Mouse (Mus musculus) neural tube, embryonic 13.5 days (tissue): ENCODE results near the gene Wdtc1. TPM values are rescaled to one million over a fixed set of nuclear protein-coding genes. Genes with fewer than 3 reads are reported as not detected.

ENCODE experiments used
- ATAC-seq: fragments of 200-750 bp; cut with Nextera tagmentation; 2 replicates; pipeline ENCODE4 v1.8.0; 2017; ENCODE audit warnings: low read depth, mild to moderate bottlenecking, moderate TSS enrichment, moderate library complexity
- H3K27ac ChIP-seq: fragments of 300-500 bp; sonication (generic); replicated peaks from 2 replicates; pipeline ENCODE4 v1.5.1; 2015; ENCODE audit warnings: moderate library complexity, mild to moderate bottlenecking, inconsistent platforms
- H3K27me3 ChIP-seq: fragments of 300-500 bp; sonication (generic); 2 replicates; pipeline ENCODE4 v1.6.1; 2015; ENCODE audit warnings: mild to moderate bottlenecking, inconsistent platforms
- H3K36me3 ChIP-seq: fragments of 300-500 bp; sonication (generic); 2 replicates; pipeline ENCODE4 v1.6.1; 2015; ENCODE audit warnings: mild to moderate bottlenecking, inconsistent platforms
- H3K4me1 ChIP-seq: fragments of 300-500 bp; sonication (generic); replicated peaks from 2 replicates; pipeline ENCODE4 v1.6.1; 2015; ENCODE audit warnings: inconsistent platforms
- H3K4me2 ChIP-seq: fragments of 300-500 bp; sonication (generic); 2 replicates; pipeline ENCODE4 v1.6.1; 2015; ENCODE audit warnings: inconsistent platforms, mild to moderate bottlenecking, moderate library complexity
- H3K4me3 ChIP-seq: fragments of 300-500 bp; sonication (generic); 2 replicates; pipeline ENCODE4 v1.5.1; 2015; ENCODE audit warnings: mild to moderate bottlenecking, inconsistent platforms
- H3K9ac ChIP-seq: fragments of 300-500 bp; sonication (generic); 2 replicates; pipeline ENCODE4 v1.6.1; 2015; ENCODE audit warnings: moderate library complexity, mild to moderate bottlenecking, inconsistent platforms
- H3K9me3 ChIP-seq: fragments of 300-500 bp; sonication (generic); 2 replicates; pipeline ENCODE4 v1.6.1; 2016; ENCODE audit warnings: inconsistent platforms
- WGBS: fragments of 180-500 bp; shearing (Covaris S2); methylation state at CpG from one replicate; pipeline ENCODE4 v1.1.7; 2015; 5-methylcytosine and 5-hydroxymethylcytosine counted together
- polyA plus RNA-seq: library from polyadenylated mRNA; unstranded; fragments of >200 nt; fragmentation: Nextera tagmentation; extraction: Ambion mirVana; gene quantifications from 2 replicates; pipeline ENCODE4 v1.2.1, GENCODE M21; 2015

Gene Wdtc1
- polyA plus RNA-seq, 1 experiment from 2014 or later, result 21.9 TPM

DNA sequence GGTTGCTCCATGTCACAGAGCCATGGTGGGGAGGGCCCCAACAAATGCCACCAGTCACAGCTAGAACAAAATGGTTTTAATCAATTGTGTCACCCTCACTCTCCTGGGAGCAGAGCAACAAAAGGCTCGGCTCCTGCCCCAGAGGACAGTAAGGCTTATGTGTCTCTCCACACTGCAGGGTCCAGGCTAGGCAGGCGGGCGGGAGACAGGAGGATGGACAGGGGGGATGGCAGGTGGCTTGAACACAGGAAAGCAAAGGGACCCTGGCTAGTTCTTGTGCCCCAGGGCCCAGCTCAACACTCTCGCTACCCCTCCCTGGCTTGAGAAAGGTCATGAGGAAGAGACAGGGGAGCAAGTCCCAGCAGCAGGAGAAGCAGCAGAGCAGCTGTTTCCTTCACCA is 60.9 kb downstream of the Wdtc1 start:
- H3K27ac ChIP-seq, result peak overlapping the region; percentile 49

DNA sequence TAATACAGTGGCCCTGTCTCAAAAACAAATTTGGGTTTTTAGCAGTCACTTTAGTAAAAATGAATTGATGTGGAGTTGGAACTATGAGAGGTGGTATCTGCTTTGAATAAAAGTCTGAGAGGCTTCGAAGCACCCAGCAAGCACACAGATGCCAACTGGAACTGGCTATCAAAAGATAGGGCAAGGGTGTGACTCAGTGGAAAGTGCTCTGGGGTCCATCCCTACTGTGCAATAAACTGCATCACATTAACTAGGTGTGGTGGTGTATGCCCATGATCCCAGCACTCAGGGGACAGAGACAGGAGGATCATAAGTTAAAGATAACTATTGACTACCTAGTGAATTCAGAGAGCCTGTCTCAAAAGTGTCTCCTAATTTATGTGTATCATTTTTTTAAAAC is 62.0 kb downstream of the Wdtc1 start:
- 91% methylated on average over 1 of the region's 1 CpGs for WGBS
- peaks cover 24% of the 10 kb centered on the region for H3K4me1 ChIP-seq
- no peak for ATAC-seq

More for the DNA sequence above, 60.9 kb downstream of the Wdtc1 start:
- H3K36me3 ChIP-seq, result peaks cover 27% of the 10 kb centered on the region
- H3K4me1 ChIP-seq, result peaks cover 24% of the 10 kb centered on the region
- no peak overlapping the region for H3K4me3 ChIP-seq
- 0 out of 2 replicates have a peak, but pooled peaks cover 5% of the 10 kb centered on the region for H3K27me3 ChIP-seq
- WGBS, result 44% methylated on average over 4 of the region's 4 CpGs
- no peak for ATAC-seq
- H3K4me2 ChIP-seq, result no peak overlapping the region
- no peaks in the 10 kb centered on the region for H3K9me3 ChIP-seq
- no peak overlapping the region for H3K9ac ChIP-seq

DNA sequence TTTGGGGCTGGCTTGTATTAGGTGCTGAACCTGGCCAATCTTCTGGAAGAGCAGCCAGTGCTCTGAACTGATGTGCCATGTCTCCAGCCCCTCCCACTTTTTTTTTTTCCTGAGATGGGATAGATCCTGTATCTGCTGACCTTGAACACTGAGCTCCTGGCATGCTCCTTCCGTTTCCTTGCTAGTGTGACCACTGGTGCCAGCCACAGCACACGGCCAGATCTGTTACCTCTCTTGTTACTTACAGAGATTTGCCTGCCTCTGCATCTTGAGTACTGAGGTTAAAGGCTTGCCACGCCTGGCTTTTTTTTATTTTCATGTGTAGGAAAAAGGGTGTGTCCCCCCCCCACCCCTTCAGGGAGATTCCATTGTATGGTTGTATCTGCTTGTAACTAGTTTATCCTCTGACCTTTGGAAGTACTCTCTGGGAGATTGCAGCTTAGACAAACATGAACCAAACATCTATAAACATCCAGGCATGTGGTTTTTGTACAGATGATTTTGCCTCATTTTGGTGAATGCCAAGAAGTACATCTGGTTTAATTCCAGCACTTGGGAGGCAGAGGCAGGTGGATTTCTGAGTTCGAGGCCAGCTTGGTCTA is 66.7 kb downstream of the Wdtc1 start:
- WGBS, result 94% methylated on average over 4 of the region's 4 CpGs
- no peak overlapping the region for H3K27ac ChIP-seq
- H3K4me2 ChIP-seq, result no peak overlapping the region
- H3K9ac ChIP-seq, result no peak overlapping the region
- H3K4me3 ChIP-seq, result no peak overlapping the region
- ATAC-seq, result no peak
- H3K9me3 ChIP-seq, result no peaks in the 10 kb centered on the region
- H3K27me3 ChIP-seq, result no peaks in the 10 kb centered on the region
- H3K36me3 ChIP-seq, result no peaks in the 10 kb centered on the region
- peaks cover 17% of the 10 kb centered on the region for H3K4me1 ChIP-seq

More for the DNA sequence above, 62.0 kb downstream of the Wdtc1 start:
- Histone ChIP-seq H3K9ac (no peak overlapping the region), H3K36me3 (peaks cover 24% of the 10 kb centered on the region), H3K27ac (no peak overlapping the region), H3K4me3 (no peak overlapping the region), H3K9me3 (no peaks in the 10 kb centered on the region), H3K4me2 (no peak overlapping the region), H3K27me3 (0 out of 2 replicates have a peak, but pooled peaks cover 5% of the 10 kb centered on the region)

DNA sequence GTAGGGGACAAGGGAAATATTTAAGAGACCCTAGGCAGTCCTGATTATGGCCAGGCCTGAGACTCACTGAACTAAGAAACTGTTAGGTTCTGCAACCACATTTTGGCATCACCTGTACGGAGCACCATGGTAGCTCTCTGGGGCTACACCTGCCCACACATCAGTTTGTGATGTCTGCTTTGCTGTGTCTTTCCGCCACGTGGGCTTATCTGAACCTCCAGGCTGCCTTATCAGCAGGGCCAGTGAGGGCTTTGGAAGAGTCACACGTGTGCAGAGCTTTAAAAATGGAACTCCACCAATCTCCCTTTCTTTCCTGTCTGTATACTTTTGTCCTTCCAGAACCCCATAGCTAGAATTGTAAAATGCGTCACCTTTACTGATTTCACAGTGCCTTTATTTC is 67.3 kb downstream of the Wdtc1 start:
- Histone ChIP-seq H3K4me2 (no peak overlapping the region), H3K27ac (no peak overlapping the region), H3K36me3 (no peaks in the 10 kb centered on the region), H3K27me3 (no peaks in the 10 kb centered on the region), H3K4me1 (peaks cover 17% of the 10 kb centered on the region), H3K4me3 (no peak overlapping the region), H3K9me3 (no peaks in the 10 kb centered on the region), H3K9ac (no peak overlapping the region)
- WGBS, result 90% methylated on average over 5 of the region's 5 CpGs
- ATAC-seq, result no peak

DNA sequence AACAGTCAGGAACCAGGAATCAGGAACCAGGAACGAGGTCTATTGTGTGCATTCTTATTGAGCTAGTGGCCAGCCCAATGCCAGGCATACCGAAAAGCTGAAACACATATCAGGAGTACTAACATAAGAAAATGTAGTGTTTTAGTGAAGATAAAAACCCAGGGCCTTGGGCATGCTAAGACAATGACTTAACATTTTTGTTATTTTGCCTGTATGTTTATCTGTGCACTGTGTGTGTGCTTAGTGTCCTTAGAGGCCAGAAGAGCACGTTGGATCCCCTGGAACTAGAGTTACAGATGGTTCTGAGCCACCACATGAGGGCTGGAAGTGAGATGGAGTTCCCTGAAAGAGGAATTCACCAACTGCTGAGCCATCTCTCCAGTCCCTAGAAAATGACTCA is 68.0 kb downstream of the Wdtc1 start:
- Histone ChIP-seq H3K4me1 (peaks cover 17% of the 10 kb centered on the region), H3K27ac (no peak overlapping the region), H3K9ac (no peak overlapping the region), H3K27me3 (no peaks in the 10 kb centered on the region), H3K9me3 (no peaks in the 10 kb centered on the region), H3K4me2 (no peak overlapping the region), H3K36me3 (no peaks in the 10 kb centered on the region), H3K4me3 (no peak overlapping the region)
- WGBS, result 81% methylated on average over 3 of the region's 3 CpGs
- ATAC-seq, result no peak

DNA sequence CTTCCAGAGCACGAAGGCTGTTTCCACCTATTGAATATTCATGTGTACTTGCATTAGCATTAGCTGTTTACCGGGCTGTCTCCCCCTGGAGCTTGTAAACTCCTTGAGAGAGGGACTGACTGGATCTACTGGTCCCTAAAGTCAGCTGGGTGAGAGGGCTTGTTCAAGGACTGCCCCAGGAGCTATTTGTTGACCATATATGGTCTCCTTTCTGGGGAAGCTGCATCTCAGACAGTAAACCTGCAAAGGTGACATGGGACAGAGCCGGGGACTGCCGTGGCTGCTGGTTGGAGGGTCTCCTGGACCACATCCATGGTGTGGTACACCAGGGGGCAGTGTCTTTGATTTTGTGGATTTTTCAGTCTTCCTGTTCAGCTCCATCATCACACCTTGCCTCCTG is 70.6 kb downstream of the Wdtc1 start:
- no peak for ATAC-seq
- WGBS, result 19% methylated on average over 4 of the region's 4 CpGs
- no peaks in the 10 kb centered on the region for H3K27me3 ChIP-seq
- H3K9ac ChIP-seq, result no peak overlapping the region
- H3K36me3 ChIP-seq, result no peaks in the 10 kb centered on the region
- no peaks in the 10 kb centered on the region for H3K9me3 ChIP-seq
- no peak overlapping the region for H3K4me2 ChIP-seq
- peaks cover 25% of the 10 kb centered on the region for H3K4me1 ChIP-seq
- peak overlapping the region; percentile 72 for H3K27ac ChIP-seq
- H3K4me3 ChIP-seq, result no peak overlapping the region

DNA sequence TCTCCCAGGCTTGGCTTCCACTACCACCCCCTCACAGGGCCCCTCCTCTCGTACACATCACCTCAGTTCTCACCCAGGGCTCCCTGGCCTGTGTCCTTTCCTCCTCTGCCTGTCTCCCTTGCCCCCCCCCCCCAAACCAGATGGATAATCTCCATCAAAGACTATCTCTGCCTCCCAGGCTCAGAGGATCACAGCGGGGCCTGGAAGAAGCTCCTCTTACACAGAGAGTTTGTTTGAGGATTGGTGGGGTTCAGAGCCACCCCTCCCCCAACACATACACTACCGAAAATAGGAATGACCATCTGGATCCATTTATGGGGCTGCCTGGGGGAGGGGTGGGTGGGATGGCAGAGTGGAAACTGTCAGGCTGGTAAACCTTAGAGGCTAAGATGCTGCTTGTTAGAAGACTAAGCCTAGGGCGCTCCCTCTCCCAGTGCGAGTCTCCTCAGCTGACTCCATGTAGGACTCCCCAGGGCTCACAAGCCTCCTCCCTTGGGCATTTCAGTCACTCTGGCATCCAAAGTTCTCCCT is 71.3 kb downstream of the Wdtc1 start:
- Histone ChIP-seq H3K4me1 (peaks cover 25% of the 10 kb centered on the region), H3K27me3 (no peaks in the 10 kb centered on the region), H3K4me3 (no peak overlapping the region), H3K9me3 (no peaks in the 10 kb centered on the region), H3K27ac (peak overlapping the region; percentile 72), H3K9ac (0 out of 2 replicates have a peak overlapping the region, but pooled peaks have one; percentile 18), H3K36me3 (no peaks in the 10 kb centered on the region), H3K4me2 (no peak overlapping the region)
- no peak for ATAC-seq
- 29% methylated on average over 5 of the region's 5 CpGs for WGBS

DNA sequence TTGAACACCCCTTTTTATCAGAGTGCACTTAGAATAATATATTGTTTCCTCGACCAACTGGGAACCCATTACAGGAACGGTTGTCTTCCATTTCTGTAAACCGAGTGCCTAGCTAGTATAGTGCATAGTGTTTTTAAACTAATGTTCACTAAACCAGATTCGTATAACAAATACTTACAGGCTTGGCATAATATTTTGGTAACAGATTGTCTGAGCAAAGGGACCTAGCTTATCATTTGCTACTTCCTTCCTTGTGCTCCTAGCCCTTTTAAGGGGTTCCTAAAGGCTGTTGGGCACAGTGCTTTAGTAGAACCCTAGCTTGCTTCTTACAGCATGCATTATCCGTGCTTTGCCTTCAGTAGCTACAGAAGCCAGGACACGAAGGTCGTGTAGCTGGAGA is 71.8 kb downstream of the Wdtc1 start:
- ATAC-seq, result no peak
- no peaks in the 10 kb centered on the region for H3K9me3 ChIP-seq
- WGBS, result 48% methylated on average over 7 of the region's 7 CpGs

DNA sequence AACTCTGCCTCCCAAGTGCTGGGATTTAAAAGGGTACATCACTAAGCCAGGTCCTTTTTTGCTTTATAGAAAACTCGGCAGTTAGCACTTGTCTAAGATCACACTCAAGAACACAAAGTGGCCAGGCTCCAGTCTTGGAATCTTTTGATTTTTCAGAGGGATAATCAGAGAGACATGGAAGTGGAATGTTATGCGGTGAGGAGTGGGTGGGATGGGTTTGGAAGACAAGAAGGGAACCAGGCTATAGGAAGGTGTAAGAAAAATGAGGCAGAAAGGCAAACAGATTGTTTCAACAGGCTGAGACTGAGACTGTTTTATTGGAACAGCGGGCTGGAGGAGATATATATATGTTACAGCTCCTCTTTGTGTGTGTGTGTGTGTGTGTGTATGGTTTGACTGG is 74.8 kb downstream of the Wdtc1 start:
- 89% methylated on average over 3 of the region's 3 CpGs for WGBS
- Histone ChIP-seq H3K36me3 (no peaks in the 10 kb centered on the region), H3K9ac (no peak overlapping the region), H3K9me3 (no peaks in the 10 kb centered on the region), H3K4me2 (peak overlapping the region; percentile 84), H3K27ac (peak overlapping the region; percentile 92), H3K4me1 (peaks cover 54% of the 10 kb centered on the region), H3K27me3 (no peaks in the 10 kb centered on the region), H3K4me3 (peak overlapping the region; percentile 88; the same call in 1 of the 2 replicates)
- ATAC-seq, result no peak

More for the DNA sequence above, 71.8 kb downstream of the Wdtc1 start:
- Histone ChIP-seq H3K36me3 (no peaks in the 10 kb centered on the region), H3K4me3 (no peak overlapping the region), H3K9ac (0 out of 2 replicates have a peak overlapping the region, but pooled peaks have one; percentile 18), H3K4me1 (peaks cover 30% of the 10 kb centered on the region), H3K27me3 (no peaks in the 10 kb centered on the region), H3K4me2 (no peak overlapping the region), H3K27ac (peak overlapping the region; percentile 72)

DNA sequence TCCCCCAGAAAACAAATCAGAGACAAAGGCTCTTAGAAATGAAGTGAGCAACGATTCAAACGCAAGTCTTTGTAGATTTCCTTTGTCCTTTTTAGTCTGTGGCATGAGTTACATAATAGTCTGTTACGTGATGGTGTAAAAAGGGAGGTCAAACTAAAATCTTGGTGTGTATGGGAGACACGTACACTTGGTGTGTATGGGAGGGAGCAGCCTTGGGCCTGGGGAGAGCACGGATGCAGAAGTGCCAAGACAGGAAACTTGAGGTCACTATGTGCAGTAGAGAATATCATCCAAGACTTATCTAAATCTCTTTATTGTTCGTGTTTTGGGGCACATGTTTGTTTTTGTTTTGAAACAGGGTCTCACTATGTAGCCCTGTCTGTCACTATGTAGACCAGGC is 75.2 kb downstream of the Wdtc1 start:
- Histone ChIP-seq H3K9ac (peak overlapping the region; percentile 93), H3K4me3 (peak overlapping the region; percentile 88), H3K27ac (peak overlapping the region; percentile 92), H3K4me2 (peak overlapping the region; percentile 84), H3K4me1 (peaks cover 51% of the 10 kb centered on the region), H3K36me3 (no peaks in the 10 kb centered on the region), H3K27me3 (no peaks in the 10 kb centered on the region), H3K9me3 (no peaks in the 10 kb centered on the region)
- 37% methylated on average over 6 of the region's 6 CpGs for WGBS
- ATAC-seq, result 0 out of 2 replicates have a peak, but pooled peaks have one; percentile 29

DNA sequence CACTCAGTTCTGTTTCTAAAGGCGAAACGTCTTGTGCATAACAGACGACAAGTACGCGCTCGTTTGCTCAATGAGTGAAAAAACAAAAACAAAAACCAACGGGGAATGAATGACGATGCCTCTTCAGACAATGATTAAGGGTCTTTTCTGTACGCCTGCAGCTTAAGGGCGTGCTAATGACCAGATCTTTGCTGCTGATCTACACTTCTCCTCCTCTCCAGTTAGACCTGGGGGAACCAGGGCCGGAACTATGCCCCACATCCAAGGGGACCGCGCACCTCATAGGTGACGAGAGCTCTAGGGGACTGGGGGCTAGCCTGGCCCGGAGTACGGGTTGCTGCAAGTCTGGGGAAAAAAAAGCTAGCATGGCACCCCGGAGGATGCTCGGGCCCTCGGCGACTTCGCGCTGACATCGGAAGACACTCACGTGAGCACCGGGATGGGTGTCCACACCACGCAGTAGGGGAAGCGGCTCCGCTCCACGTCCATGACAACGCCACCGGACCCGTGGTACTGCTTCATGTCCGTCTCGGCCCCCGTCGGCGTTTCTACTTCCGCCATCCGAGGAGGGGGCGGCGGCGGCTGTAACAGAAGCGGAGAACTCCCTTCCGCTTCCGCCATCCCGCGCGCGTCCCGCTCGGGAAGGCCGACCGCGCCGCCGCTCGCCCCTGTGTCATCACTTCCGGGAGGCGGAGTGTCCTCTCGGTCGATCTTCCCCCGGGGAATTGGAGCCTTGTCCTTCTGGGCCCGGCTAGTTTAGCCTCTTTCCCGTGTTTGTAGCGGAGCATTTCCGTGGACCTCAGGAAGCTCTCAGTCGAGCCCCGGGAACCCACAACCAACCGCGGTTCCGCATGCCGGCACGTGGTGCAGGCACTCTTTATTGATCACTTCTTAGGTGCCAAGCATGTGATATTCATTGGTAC is 75.9 kb downstream of the Wdtc1 start, which contains the start of gene Tmem222:
Gene Tmem222 (minus strand): TSS at position 689 of the 923 bp plus-strand sequence.
- H3K9me3 ChIP-seq, result no peaks in the 10 kb centered on the region
- peak; percentile 93 for ATAC-seq
- WGBS, result under 1% methylated on average over 73 of the region's 73 CpGs

DNA sequence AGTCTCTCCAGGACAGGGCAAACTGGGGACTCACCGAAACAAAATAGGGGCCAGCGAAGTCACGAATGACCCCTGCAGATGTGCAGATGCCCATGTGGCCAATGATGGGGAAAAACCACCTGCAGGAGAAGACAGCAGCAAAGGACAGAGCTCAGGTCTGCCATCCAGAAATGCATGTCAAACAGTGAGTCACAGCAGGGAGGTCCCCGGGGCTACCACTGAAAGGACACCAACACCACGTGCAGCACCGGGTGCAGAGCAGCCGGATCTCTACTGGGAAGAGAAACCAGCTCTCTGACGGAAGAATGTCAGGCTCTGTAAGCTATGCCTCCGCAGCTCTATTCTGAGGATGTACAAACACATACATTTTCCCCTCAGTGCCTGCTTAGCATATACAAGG is 82.4 kb downstream of the Wdtc1 start:
- Histone ChIP-seq H3K9me3 (no peaks in the 10 kb centered on the region), H3K4me2 (no peak overlapping the region), H3K4me3 (no peak overlapping the region), H3K9ac (no peak overlapping the region), H3K27ac (no peak overlapping the region), H3K4me1 (peaks cover 18% of the 10 kb centered on the region), H3K36me3 (peaks cover 51% of the 10 kb centered on the region), H3K27me3 (no peaks in the 10 kb centered on the region)
- ATAC-seq, result no peak
- WGBS, result 90% methylated on average over 9 of the region's 9 CpGs

More for the DNA sequence above, 75.9 kb downstream of the Wdtc1 start, which contains the start of gene Tmem222:
- H3K27ac ChIP-seq, result peak within 1 kb of the TSS; percentile 92
- peak within 1 kb of the TSS; percentile 84 for H3K4me2 ChIP-seq
- peak within 1 kb of the TSS; percentile 93 for H3K9ac ChIP-seq
- H3K4me1 ChIP-seq, result peaks cover 44% of the 10 kb centered on the region
- peak within 1 kb of the TSS; percentile 88 for H3K4me3 ChIP-seq
- no peaks in the 10 kb centered on the region for H3K36me3 ChIP-seq
- H3K27me3 ChIP-seq, result no peaks in the 10 kb centered on the region
